Mouse (Mus musculus) lung, postnatal 0 days (tissue): ENCODE data around the gene Ppp1r21. TPM values are rescaled to one million over a fixed set of nuclear protein-coding genes. Genes with fewer than 3 reads are reported as not detected.

ENCODE experiments used
- ATAC-seq: fragments of 200-750 bp; cut with Nextera tagmentation; 2 replicates; pipeline ENCODE4 v1.8.0; 2017; ENCODE audit warnings: moderate library complexity
- DNase-seq: peaks from one replicate; pipeline ENCODE4 v3.0.0-alpha.2; 2016; ENCODE audit warnings: low spot score
- H3K27ac ChIP-seq: fragments of 300-500 bp; sonication (generic); 2 replicates; pipeline ENCODE4 v1.5.1; 2014; ENCODE audit warnings: antibody characterized with exemption, mild to moderate bottlenecking, low read length, mixed read lengths
- H3K27me3 ChIP-seq: fragments of 300-500 bp; sonication (generic); replicated peaks from 2 replicates; pipeline ENCODE4 v1.6.1; 2014; ENCODE audit warnings: low read length, mixed read lengths; ENCODE audit not compliant: insufficient read depth
- H3K36me3 ChIP-seq: fragments of 300-500 bp; sonication (generic); 2 replicates; pipeline ENCODE4 v1.6.1; 2014; ENCODE audit warnings: low read length, mixed read lengths; ENCODE audit not compliant: insufficient read depth
- H3K4me1 ChIP-seq: fragments of 300-500 bp; sonication (generic); 2 replicates; pipeline ENCODE4 v1.6.1; 2014; ENCODE audit warnings: antibody characterized with exemption, low read depth, low read length, mixed read lengths; ENCODE audit not compliant: insufficient read depth
- H3K4me2 ChIP-seq: fragments of 300-500 bp; sonication (generic); replicated peaks from 2 replicates; pipeline ENCODE4 v1.6.1; 2014; ENCODE audit warnings: low read depth, mild to moderate bottlenecking, low read length, moderate library complexity, mixed read lengths
- H3K4me3 ChIP-seq: fragments of 300-500 bp; sonication (generic); 2 replicates; pipeline ENCODE4 v1.5.1; 2014; ENCODE audit warnings: low read depth, low read length
- H3K9ac ChIP-seq: fragments of 300-500 bp; sonication (generic); replicated peaks from 2 replicates; pipeline ENCODE4 v1.6.1; 2014; ENCODE audit warnings: low read depth, mild to moderate bottlenecking
- H3K9me3 ChIP-seq: fragments of 300-500 bp; sonication (generic); 2 replicates; pipeline ENCODE4 v1.6.1; 2016; ENCODE audit warnings: low read length, mixed read lengths
- CTCF ChIP-seq: IDR thresholded peaks from 2 replicates; pipeline ENCODE4 v1.5.1; 2016; ENCODE audit warnings: antibody characterized with exemption, mild to moderate bottlenecking
- EP300 ChIP-seq: IDR thresholded peaks from 2 replicates; pipeline ENCODE4 v1.6.1; 2016; ENCODE audit warnings: antibody characterized with exemption, mild to moderate bottlenecking, control low read depth
- WGBS: fragments of 180-500 bp; shearing (Covaris S2); extraction: QIAGEN DNeasy Blood & Tissue Kit; methylation state at CpG from one replicate; pipeline ENCODE4 v1.1.7; 2014; 5-methylcytosine and 5-hydroxymethylcytosine counted together
- polyA plus RNA-seq: library from polyadenylated mRNA; unstranded; fragments of >200 nt; fragmentation: Nextera tagmentation; extraction: Ambion mirVana; gene quantifications from 2 replicates; pipeline ENCODE4 v1.2.1, GENCODE M21; 2015

The Ppp1r21 gene
- polyA plus RNA-seq, 1 experiment from 2014 or later: 18.6 TPM

- Histone ChIP-seq H3K36me3 (peaks cover 1% of the 10 kb centered on the region; the same call in 1 of the 2 replicates), H3K4me3 (0 out of 2 replicates have a peak overlapping the region, but pooled peaks have one; percentile 19), H3K27ac (peak overlapping the region; percentile 97), H3K4me2 (peak overlapping the region; percentile 45), H3K9ac (no peak overlapping the region), H3K27me3 (no peaks in the 10 kb centered on the region), H3K9me3 (no peaks in the 10 kb centered on the region), H3K4me1 (peaks cover 38% of the 10 kb centered on the region)
- TF ChIP-seq CTCF: no peak
- TF ChIP-seq EP300: no peak
- 30% methylated on average over 7 of the region's 7 CpGs for WGBS
- ATAC-seq (peak; percentile 12; the same call in 1 of the 2 replicates), DNase-seq (peak; percentile 69)
Observed at GRCm38 (mm10) chr17:88625931-88626330, 96.0 kb downstream of the Ppp1r21 start.

GRCm38 (mm10) chr17:88626347-88626811 lies 96.5 kb downstream of the Ppp1r21 start:
- DNase-seq (peak; percentile 82), ATAC-seq (peak; percentile 9)
- H3K4me3 ChIP-seq: peak overlapping the region; percentile 19; the same call in 1 of the 2 replicates
- no peaks in the 10 kb centered on the region for H3K27me3 ChIP-seq
- H3K27ac ChIP-seq: peak overlapping the region; percentile 97
- no peak for TF ChIP-seq CTCF
- no peak for TF ChIP-seq EP300
- H3K4me1 ChIP-seq: peaks cover 40% of the 10 kb centered on the region
- H3K9ac ChIP-seq: no peak overlapping the region; the same call in 1 of the 2 replicates
- peak overlapping the region; percentile 45 for H3K4me2 ChIP-seq
- 25% methylated on average over 7 of the region's 7 CpGs for WGBS
- no peaks in the 10 kb centered on the region for H3K36me3 ChIP-seq
- no peaks in the 10 kb centered on the region for H3K9me3 ChIP-seq

- Histone ChIP-seq H3K27me3 (no peaks in the 10 kb centered on the region), H3K27ac (peak overlapping the region; percentile 97), H3K4me2 (peak overlapping the region; percentile 45), H3K36me3 (no peaks in the 10 kb centered on the region), H3K4me1 (peaks cover 40% of the 10 kb centered on the region), H3K9ac (no peak overlapping the region; the same call in 1 of the 2 replicates), H3K9me3 (no peaks in the 10 kb centered on the region), H3K4me3 (peak overlapping the region; percentile 19; the same call in 1 of the 2 replicates)
- peak; percentile 64 for DNase-seq
- WGBS: 28% methylated on average over 7 of the region's 7 CpGs
- TF ChIP-seq EP300 (peak; percentile 55), CTCF (no peak)
- no peak for ATAC-seq
Observed at GRCm38 (mm10) chr17:88627150-88627549, 97.2 kb downstream of the Ppp1r21 start.

- Histone ChIP-seq H3K9ac (0 out of 2 replicates have a peak overlapping the region, but pooled peaks have one; percentile 23), H3K4me3 (no peak overlapping the region), H3K4me1 (peaks cover 46% of the 10 kb centered on the region), H3K27me3 (no peaks in the 10 kb centered on the region), H3K27ac (peak overlapping the region; percentile 97), H3K36me3 (no peaks in the 10 kb centered on the region), H3K9me3 (no peaks in the 10 kb centered on the region), H3K4me2 (peak overlapping the region; percentile 34)
- WGBS: 11% methylated on average over 9 of the region's 10 CpGs
- peak; percentile 90 for TF ChIP-seq EP300
- no peak for TF ChIP-seq CTCF
- ATAC-seq: peak; percentile 75
- peak; percentile 91 for DNase-seq
Observed at GRCm38 (mm10) chr17:88628676-88629380, 98.9 kb downstream of the Ppp1r21 start.

GRCm38 (mm10) chr17:88629381-88629759 lies 99.5 kb downstream of the Ppp1r21 start:
- ATAC-seq: peak; percentile 43
- Histone ChIP-seq H3K4me3 (no peak overlapping the region), H3K36me3 (no peaks in the 10 kb centered on the region), H3K9ac (peak overlapping the region; percentile 23; the same call in 1 of the 2 replicates), H3K4me2 (peak overlapping the region; percentile 34), H3K9me3 (no peaks in the 10 kb centered on the region), H3K27me3 (no peaks in the 10 kb centered on the region), H3K27ac (peak overlapping the region; percentile 97), H3K4me1 (peaks cover 46% of the 10 kb centered on the region)
- 12% methylated on average over 4 of the region's 4 CpGs for WGBS
- no peak for DNase-seq
- TF ChIP-seq EP300 (no peak), CTCF (no peak)

- H3K9ac ChIP-seq: no peak overlapping the region; the same call in 1 of the 2 replicates
- H3K4me1 ChIP-seq: peaks cover 46% of the 10 kb centered on the region
- H3K27ac ChIP-seq: peak overlapping the region; percentile 97
- 10% methylated on average over 11 of the region's 11 CpGs for WGBS
- DNase-seq: peak; percentile 91
- no peaks in the 10 kb centered on the region for H3K36me3 ChIP-seq
- H3K4me2 ChIP-seq: peak overlapping the region; percentile 29; the same call in 1 of the 2 replicates
- H3K9me3 ChIP-seq: no peaks in the 10 kb centered on the region
- TF ChIP-seq EP300: peak; percentile 96
- TF ChIP-seq CTCF: peak; percentile 59
- ATAC-seq: peak; percentile 71
- no peak overlapping the region for H3K4me3 ChIP-seq
- H3K27me3 ChIP-seq: no peaks in the 10 kb centered on the region
Observed at GRCm38 (mm10) chr17:88629931-88630553, 100.1 kb downstream of the Ppp1r21 start.
